Mouse (Mus musculus): ENCODE measurements around the gene Nelfb.

GRCm38 (mm10) chr2:25227406-25227805, 16.1 kb upstream of the Nelfb start:
- TF ChIP-seq CTCF (IDR thresholded peaks at IDR 0.05; ENCODE audit: extremely low read depth, insufficient read length, insufficient replicate concordance, low read depth, low read length) (no peak), POLR2A (IDR thresholded peaks at IDR 0.05; ENCODE audit: low read depth, low read length) (no peak)
